Mouse (Mus musculus): Measurements from ENCODE around the gene Capza2. TPM values are rescaled to one million over a fixed set of nuclear protein-coding genes. Genes with fewer than 3 reads are reported as not detected.

Capza2 gene
- polyA plus RNA-seq, 1 experiment, result 66.3 TPM

- Histone ChIP-seq H3K27me3 (ENCODE audit: control insufficient read depth, insufficient read depth, insufficient read length) (no peaks in the 10 kb centered on the region), H3K4me2 (ENCODE audit: low read depth) (no peak overlapping the region), H3ac (ENCODE audit: control insufficient read depth, insufficient read length) (no peak overlapping the region), H3K36me3 (ENCODE audit: control insufficient read depth, insufficient read depth) (no peaks in the 10 kb centered on the region), H3K79me2 (ENCODE audit: control insufficient read depth, insufficient read depth) (no peaks in the 10 kb centered on the region), H3K4me3 (no peak overlapping the region)
- TF ChIP-seq E2F4 (IDR thresholded peaks at IDR 0.05; ENCODE audit: insufficient read depth), result no peak
- TF ChIP-seq POLR2A (IDR thresholded peaks at IDR 0.05; ENCODE audit: insufficient read length, low read depth), result no peak
- no peak for TF ChIP-seq USF1 (IDR thresholded peaks at IDR 0.05; ENCODE audit: low read depth)
- TF ChIP-seq TCF12 (IDR thresholded peaks at IDR 0.05; ENCODE audit: insufficient read depth, poor library complexity, severe bottlenecking), result no peak
- TF ChIP-seq TCF3 (IDR thresholded peaks at IDR 0.05; ENCODE audit: insufficient read length, low read depth), result no peak
- TF ChIP-seq CEBPB (IDR thresholded peaks at IDR 0.05; ENCODE audit: insufficient read depth, poor library complexity, severe bottlenecking), result no peak
- no peak for TF ChIP-seq POLR2AphosphoS2 (IDR thresholded peaks at IDR 0.05; ENCODE audit: insufficient read length, low read depth)
- no peak for TF ChIP-seq SRF (IDR thresholded peaks at IDR 0.05; ENCODE audit: control insufficient read depth, insufficient read length, low read depth)
- no peak for TF ChIP-seq MAX (IDR thresholded peaks at IDR 0.05; ENCODE audit: low read depth)
- TF ChIP-seq MYOG (IDR thresholded peaks at IDR 0.05; ENCODE audit: control insufficient read depth in 1 of 3, insufficient read depth in 1 of 3, insufficient read length in 2 of 3, low read depth in 2 of 3), result no peak
- no peak for TF ChIP-seq REST (IDR thresholded peaks at IDR 0.05; ENCODE audit: insufficient read depth, insufficient read length)
- no peak for TF ChIP-seq MYOD1 (IDR thresholded peaks at IDR 0.05; ENCODE audit: control insufficient read depth in 1 of 3, insufficient read length in 2 of 3, low read depth in 2 of 3)
These were observed 40.1 kb upstream of the Capza2 start for GRCm38 (mm10) chr6:17595712-17596462.

DNA sequence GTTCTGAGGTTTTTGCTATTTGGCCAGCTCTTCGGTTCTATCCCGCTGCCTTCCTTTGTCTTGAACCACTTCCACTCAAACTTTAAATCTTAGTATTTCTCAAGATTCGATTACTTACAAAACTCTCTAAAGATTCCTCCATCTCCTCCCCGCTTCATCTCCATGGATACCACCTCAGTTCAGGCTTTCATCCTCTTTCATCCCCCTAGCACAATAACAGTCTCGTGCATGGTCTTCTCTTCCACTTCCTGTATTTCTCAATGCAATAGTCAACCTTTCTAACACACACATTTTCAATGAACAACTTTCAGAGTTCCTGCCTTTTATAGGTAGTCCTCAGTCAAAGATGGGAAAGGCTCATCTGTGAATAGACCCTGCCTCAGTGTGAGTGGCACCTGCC is 36.7 kb upstream of the Capza2 start:
- TF ChIP-seq POLR2A (IDR thresholded peaks at IDR 0.05; ENCODE audit: insufficient read length, low read depth), result no peak
- TF ChIP-seq CEBPB (IDR thresholded peaks at IDR 0.05; ENCODE audit: insufficient read depth, poor library complexity, severe bottlenecking), result no peak
- no peak for TF ChIP-seq E2F4 (IDR thresholded peaks at IDR 0.05; ENCODE audit: insufficient read depth)
- no peak for TF ChIP-seq MYOD1 (IDR thresholded peaks at IDR 0.05; ENCODE audit: control insufficient read depth in 1 of 3, insufficient read length in 2 of 3, low read depth in 2 of 3)
- no peak for TF ChIP-seq TCF12 (IDR thresholded peaks at IDR 0.05; ENCODE audit: insufficient read depth, poor library complexity, severe bottlenecking)
- TF ChIP-seq TCF3 (IDR thresholded peaks at IDR 0.05; ENCODE audit: insufficient read length, low read depth), result no peak
- no peak for TF ChIP-seq MAX (IDR thresholded peaks at IDR 0.05; ENCODE audit: low read depth)
- TF ChIP-seq REST (IDR thresholded peaks at IDR 0.05; ENCODE audit: insufficient read depth, insufficient read length), result no peak
- no peak for TF ChIP-seq POLR2AphosphoS2 (IDR thresholded peaks at IDR 0.05; ENCODE audit: insufficient read length, low read depth)
- no peak for TF ChIP-seq SRF (IDR thresholded peaks at IDR 0.05; ENCODE audit: control insufficient read depth, insufficient read length, low read depth)
- no peak for TF ChIP-seq MYOG (IDR thresholded peaks at IDR 0.05; ENCODE audit: control insufficient read depth in 1 of 3, insufficient read depth in 1 of 3, insufficient read length in 2 of 3, low read depth in 2 of 3)
- no peak for TF ChIP-seq USF1 (IDR thresholded peaks at IDR 0.05; ENCODE audit: low read depth)
- no peaks in the 10 kb centered on the region for H3K79me2 ChIP-seq (ENCODE audit: control insufficient read depth, insufficient read depth)
- H3K36me3 ChIP-seq (ENCODE audit: control insufficient read depth, insufficient read depth), result no peaks in the 10 kb centered on the region
- H3K4me2 ChIP-seq (ENCODE audit: low read depth), result no peak overlapping the region
- no peak overlapping the region for H3K4me3 ChIP-seq
- H3ac ChIP-seq (ENCODE audit: control insufficient read depth, insufficient read length), result no peak overlapping the region
- no peaks in the 10 kb centered on the region for H3K27me3 ChIP-seq (ENCODE audit: control insufficient read depth, insufficient read depth, insufficient read length)

GRCm38 (mm10) chr6:17601526-17601925 is 34.5 kb upstream of the Capza2 start:
- TF ChIP-seq CEBPB (IDR thresholded peaks at IDR 0.05; ENCODE audit: insufficient read depth, poor library complexity, severe bottlenecking), result no peak
- no peak for TF ChIP-seq POLR2AphosphoS2 (IDR thresholded peaks at IDR 0.05; ENCODE audit: insufficient read length, low read depth)
- TF ChIP-seq MYOG (IDR thresholded peaks at IDR 0.05; ENCODE audit: control insufficient read depth in 1 of 3, insufficient read depth in 1 of 3, insufficient read length in 2 of 3, low read depth in 2 of 3), result no peak
- no peak for TF ChIP-seq MAX (IDR thresholded peaks at IDR 0.05; ENCODE audit: low read depth)
- TF ChIP-seq MYOD1 (IDR thresholded peaks at IDR 0.05; ENCODE audit: control insufficient read depth in 1 of 3, insufficient read length in 2 of 3, low read depth in 2 of 3), result no peak
- TF ChIP-seq TCF12 (IDR thresholded peaks at IDR 0.05; ENCODE audit: insufficient read depth, poor library complexity, severe bottlenecking), result no peak
- no peak for TF ChIP-seq TCF3 (IDR thresholded peaks at IDR 0.05; ENCODE audit: insufficient read length, low read depth)
- no peak for TF ChIP-seq REST (IDR thresholded peaks at IDR 0.05; ENCODE audit: insufficient read depth, insufficient read length)
- no peak for TF ChIP-seq SRF (IDR thresholded peaks at IDR 0.05; ENCODE audit: control insufficient read depth, insufficient read length, low read depth)
- no peak for TF ChIP-seq E2F4 (IDR thresholded peaks at IDR 0.05; ENCODE audit: insufficient read depth)
- TF ChIP-seq POLR2A (IDR thresholded peaks at IDR 0.05; ENCODE audit: insufficient read length, low read depth), result no peak
- TF ChIP-seq USF1 (IDR thresholded peaks at IDR 0.05; ENCODE audit: low read depth), result no peak
- no peak overlapping the region for H3K4me2 ChIP-seq (ENCODE audit: low read depth)
- no peak overlapping the region for H3ac ChIP-seq (ENCODE audit: control insufficient read depth, insufficient read length)
- H3K4me3 ChIP-seq, result no peak overlapping the region
- no peaks in the 10 kb centered on the region for H3K27me3 ChIP-seq (ENCODE audit: control insufficient read depth, insufficient read depth, insufficient read length)
- no peaks in the 10 kb centered on the region for H3K79me2 ChIP-seq (ENCODE audit: control insufficient read depth, insufficient read depth)
- no peaks in the 10 kb centered on the region for H3K36me3 ChIP-seq (ENCODE audit: control insufficient read depth, insufficient read depth)

DNA sequence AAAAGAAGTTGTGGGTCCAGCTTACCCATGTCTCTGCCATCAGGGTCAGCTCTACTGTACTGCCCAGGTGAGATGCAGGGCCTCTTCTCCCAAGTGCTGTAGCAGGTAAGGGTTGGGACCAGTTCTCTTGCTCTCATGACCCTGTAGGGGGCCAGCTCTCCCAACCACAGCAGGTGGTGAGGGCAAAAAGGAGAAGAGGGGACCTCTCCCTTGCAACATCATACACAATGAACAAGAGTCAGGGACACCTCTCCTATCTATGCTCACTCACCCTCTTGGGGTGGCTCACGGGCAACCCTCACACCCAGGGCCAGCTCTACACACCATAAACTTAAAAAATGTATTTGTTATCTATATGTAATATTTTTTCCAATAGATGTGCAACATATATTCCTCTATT is 29.1 kb upstream of the Capza2 start:
- H3K36me3 ChIP-seq (ENCODE audit: control insufficient read depth, insufficient read depth), result no peaks in the 10 kb centered on the region
- H3K27me3 ChIP-seq (ENCODE audit: control insufficient read depth, insufficient read depth, insufficient read length), result no peaks in the 10 kb centered on the region
- no peak overlapping the region for H3K4me3 ChIP-seq
- H3K79me2 ChIP-seq (ENCODE audit: control insufficient read depth, insufficient read depth), result no peaks in the 10 kb centered on the region
- no peak overlapping the region for H3ac ChIP-seq (ENCODE audit: control insufficient read depth, insufficient read length)
- no peak overlapping the region for H3K4me2 ChIP-seq (ENCODE audit: low read depth)
- TF ChIP-seq E2F4 (IDR thresholded peaks at IDR 0.05; ENCODE audit: insufficient read depth) (no peak), SRF (IDR thresholded peaks at IDR 0.05; ENCODE audit: control insufficient read depth, insufficient read length, low read depth) (no peak), MAX (IDR thresholded peaks at IDR 0.05; ENCODE audit: low read depth) (no peak), REST (IDR thresholded peaks at IDR 0.05; ENCODE audit: insufficient read depth, insufficient read length) (no peak), USF1 (IDR thresholded peaks at IDR 0.05; ENCODE audit: low read depth) (no peak), POLR2A (IDR thresholded peaks at IDR 0.05; ENCODE audit: insufficient read length, low read depth) (no peak), MYOG (IDR thresholded peaks at IDR 0.05; ENCODE audit: control insufficient read depth in 1 of 3, insufficient read depth in 1 of 3, insufficient read length in 2 of 3, low read depth in 2 of 3) (no peak), TCF3 (IDR thresholded peaks at IDR 0.05; ENCODE audit: insufficient read length, low read depth) (no peak), TCF12 (IDR thresholded peaks at IDR 0.05; ENCODE audit: insufficient read depth, poor library complexity, severe bottlenecking) (no peak), CEBPB (IDR thresholded peaks at IDR 0.05; ENCODE audit: insufficient read depth, poor library complexity, severe bottlenecking) (no peak), MYOD1 (IDR thresholded peaks at IDR 0.05; ENCODE audit: control insufficient read depth in 1 of 3, insufficient read length in 2 of 3, low read depth in 2 of 3) (no peak), POLR2AphosphoS2 (IDR thresholded peaks at IDR 0.05; ENCODE audit: insufficient read length, low read depth) (no peak)
